Mouse (Mus musculus) midbrain, embryonic 14.5 days (tissue): ENCODE measurements around the gene Psmb2. TPM values are rescaled to one million over a fixed set of nuclear protein-coding genes. Genes with fewer than 3 reads are reported as not detected.
A peak's percentile ranks its signal among the peaks of the same experiment; 100 is the strongest.

Source experiments
- ATAC-seq: fragments of 200-750 bp; cut with Nextera tagmentation; 2 replicates; pipeline ENCODE4 v1.8.0; 2017; ENCODE audit warnings: moderate number of reproducible peaks, moderate library complexity; ENCODE audit not compliant: low FRiP score, low TSS enrichment
- DNase-seq: peaks from one replicate; pipeline ENCODE4 v3.0.0-alpha.2; 2015
- H3K27ac ChIP-seq: fragments of 300-500 bp; sonication (generic); replicated peaks from 2 replicates; pipeline ENCODE4 v1.5.1; 2014; ENCODE audit warnings: mild to moderate bottlenecking, low read depth, low read length, moderate library complexity
- H3K27me3 ChIP-seq: fragments of 300-500 bp; sonication (generic); 2 replicates; pipeline ENCODE4 v1.6.1; 2014; ENCODE audit warnings: low read length, control low read depth, mixed read lengths; ENCODE audit not compliant: control insufficient read depth, insufficient read depth
- H3K36me3 ChIP-seq: fragments of 300-500 bp; sonication (generic); 2 replicates; pipeline ENCODE4 v1.6.1; 2014; ENCODE audit warnings: low read length, control low read depth; ENCODE audit not compliant: control insufficient read depth, insufficient read depth
- H3K4me1 ChIP-seq: fragments of 300-500 bp; sonication (generic); 2 replicates; pipeline ENCODE4 v1.6.1; 2014; ENCODE audit warnings: mild to moderate bottlenecking, antibody characterized with exemption, low read length, control low read depth; ENCODE audit not compliant: control insufficient read depth, insufficient read depth
- H3K4me2 ChIP-seq: fragments of 300-500 bp; sonication (generic); 2 replicates; pipeline ENCODE4 v1.6.1; 2014; ENCODE audit warnings: mild to moderate bottlenecking, low read length, moderate library complexity
- H3K4me3 ChIP-seq: fragments of 300-500 bp; sonication (generic); replicated peaks from 2 replicates; pipeline ENCODE4 v1.5.1; 2014; ENCODE audit warnings: low read depth, low read length
- H3K9ac ChIP-seq: fragments of 300-500 bp; sonication (generic); replicated peaks from 2 replicates; pipeline ENCODE4 v1.6.1; 2014; ENCODE audit warnings: mild to moderate bottlenecking, low read length, moderate library complexity
- H3K9me3 ChIP-seq: fragments of 300-500 bp; sonication (generic); 2 replicates; pipeline ENCODE4 v1.6.1; 2016; ENCODE audit warnings: low read length, control low read depth, mixed read lengths; ENCODE audit not compliant: control insufficient read depth
- WGBS: fragments of 180-500 bp; shearing (Covaris S2); extraction: QIAGEN DNeasy Blood & Tissue Kit; methylation state at CpG from one replicate; pipeline ENCODE4 v1.1.7; 2014; 5-methylcytosine and 5-hydroxymethylcytosine counted together
- polyA plus RNA-seq: library from polyadenylated mRNA; unstranded; fragments of >200 nt; fragmentation: Nextera tagmentation; extraction: Ambion mirVana; gene quantifications from 2 replicates; pipeline ENCODE4 v1.2.1, GENCODE M21; 2014

The Psmb2 gene
- polyA plus RNA-seq, 1 experiment from 2014 or later, result 442 TPM

- peak; percentile 9; the same call in 1 of the 2 replicates for ATAC-seq
Observed at GRCm38 (mm10) chr4:126752608-126753141, 75.2 kb downstream of the Psmb2 start.

GRCm38 (mm10) chr4:126753268-126754230, 76.1 kb downstream of the Psmb2 start, which contains the start of the genes Ncdn and AU040320:
Gene Ncdn (minus strand): TSS chr4:126753438.
Gene AU040320 (plus strand): TSS chr4:126753544.
- peak within 1 kb of the TSS; percentile 84 for H3K4me2 ChIP-seq
- no peaks in the 10 kb centered on the region for H3K9me3 ChIP-seq
- ATAC-seq (peak; percentile 97), DNase-seq (peak; percentile 98)
- H3K4me3 ChIP-seq, result peak within 1 kb of the TSS; percentile 63
- peaks cover 44% of the 10 kb centered on the region for H3K4me1 ChIP-seq
- no peaks in the 10 kb centered on the region for H3K27me3 ChIP-seq
- peak within 1 kb of the TSS; percentile 84 for H3K9ac ChIP-seq
- peak within 1 kb of the TSS; percentile 97 for H3K27ac ChIP-seq
- H3K36me3 ChIP-seq, result peaks cover 34% of the 10 kb centered on the region
- WGBS, result under 1% methylated on average over 67 of the region's 71 CpGs

More at GRCm38 (mm10) chr4:126752608-126753141, 75.2 kb downstream of the Psmb2 start:
- H3K27ac ChIP-seq, result peak overlapping the region; percentile 97
- H3K27me3 ChIP-seq, result no peaks in the 10 kb centered on the region
- peaks cover 34% of the 10 kb centered on the region for H3K36me3 ChIP-seq
- peaks cover 45% of the 10 kb centered on the region for H3K4me1 ChIP-seq
- peak overlapping the region; percentile 84 for H3K9ac ChIP-seq
- no peaks in the 10 kb centered on the region for H3K9me3 ChIP-seq
- peak overlapping the region; percentile 63 for H3K4me3 ChIP-seq
- peak overlapping the region; percentile 84 for H3K4me2 ChIP-seq
- under 1% methylated on average over 23 of the region's 23 CpGs for WGBS
- peak; percentile 55 for DNase-seq

- Histone ChIP-seq H3K36me3 (peaks cover 28% of the 10 kb centered on the region), H3K27ac (peak overlapping the region; percentile 97), H3K27me3 (no peaks in the 10 kb centered on the region), H3K4me1 (peaks cover 37% of the 10 kb centered on the region), H3K4me2 (peak overlapping the region; percentile 84), H3K9me3 (no peaks in the 10 kb centered on the region), H3K9ac (peak overlapping the region; percentile 84), H3K4me3 (peak overlapping the region; percentile 63)
- ATAC-seq (no peak), DNase-seq (peak; percentile 19)
- under 1% methylated on average over 12 of the region's 12 CpGs for WGBS
Observed at GRCm38 (mm10) chr4:126754231-126754611, 76.8 kb downstream of the Psmb2 start.

- no peak for ATAC-seq
- WGBS, result 49% methylated on average over 12 of the region's 12 CpGs
- H3K9ac ChIP-seq, result no peak overlapping the region
- H3K27me3 ChIP-seq, result no peaks in the 10 kb centered on the region
- peak overlapping the region; percentile 63 for H3K4me3 ChIP-seq
- peaks cover 31% of the 10 kb centered on the region for H3K4me1 ChIP-seq
- H3K4me2 ChIP-seq, result peak overlapping the region; percentile 84
- H3K9me3 ChIP-seq, result no peaks in the 10 kb centered on the region
- peaks cover 28% of the 10 kb centered on the region for H3K36me3 ChIP-seq
- no peak overlapping the region for H3K27ac ChIP-seq
- DNase-seq, result no peak
Observed at GRCm38 (mm10) chr4:126754736-126755374, 77.4 kb downstream of the Psmb2 start.

GRCm38 (mm10) chr4:126756766-126757165, 79.3 kb downstream of the Psmb2 start:
- ATAC-seq (no peak), DNase-seq (no peak)
- no peak overlapping the region for H3K4me3 ChIP-seq
- no peaks in the 10 kb centered on the region for H3K27me3 ChIP-seq
- peaks cover 15% of the 10 kb centered on the region for H3K4me1 ChIP-seq
- H3K9ac ChIP-seq, result no peak overlapping the region
- H3K9me3 ChIP-seq, result no peaks in the 10 kb centered on the region
- no peak overlapping the region for H3K4me2 ChIP-seq
- WGBS, result 86% methylated on average over 4 of the region's 4 CpGs
- H3K36me3 ChIP-seq, result peaks cover 32% of the 10 kb centered on the region
- H3K27ac ChIP-seq, result no peak overlapping the region

GRCm38 (mm10) chr4:126758299-126758698, 80.9 kb downstream of the Psmb2 start:
- Histone ChIP-seq H3K4me2 (no peak overlapping the region), H3K27ac (no peak overlapping the region), H3K9ac (no peak overlapping the region), H3K4me1 (peaks cover 8% of the 10 kb centered on the region), H3K9me3 (no peaks in the 10 kb centered on the region), H3K4me3 (no peak overlapping the region), H3K36me3 (peaks cover 42% of the 10 kb centered on the region), H3K27me3 (no peaks in the 10 kb centered on the region)
- ATAC-seq (no peak), DNase-seq (no peak)
- 86% methylated on average over 5 of the region's 5 CpGs for WGBS

Other genes with a start within 250 kb of the Psmb2 start
- gene Ago3, start 248.1 kb upstream of the Psmb2 start, polyA plus RNA-seq, result 14.8 and 18.2 TPM in 2 replicates
- gene Ago1, start 209.0 kb upstream of the Psmb2 start, polyA plus RNA-seq, result 21.7 and 22.4 TPM in 2 replicates
- 11.8 and 12.4 TPM in 2 replicates for gene Ago4, start 144.2 kb upstream of the Psmb2 start, polyA plus RNA-seq
- gene Clspn, start 120.7 kb upstream of the Psmb2 start, polyA plus RNA-seq, result 5.0 and 8.1 TPM in 2 replicates
- gene 5730409E04Rik, start 67.8 kb upstream of the Psmb2 start, polyA plus RNA-seq, result 8.1 and 14.5 TPM in 2 replicates
- 0.97 and 2.0 TPM in 2 replicates for gene Tfap2e, start 58.6 kb downstream of the Psmb2 start, polyA plus RNA-seq
- gene Ncdn, start 75.8 kb downstream of the Psmb2 start, polyA plus RNA-seq, result 88.9 and 91.8 TPM in 2 replicates
- 35.8 and 38.9 TPM in 2 replicates for gene AU040320, start 75.9 kb downstream of the Psmb2 start, polyA plus RNA-seq